Mouse (Mus musculus): ENCODE measurements around the gene Gm11034. TPM values are rescaled to one million over a fixed set of nuclear protein-coding genes. Genes with fewer than 3 reads are reported as not detected.

The Gm11034 gene
- polyA plus RNA-seq, 1 experiment from 2014 or later = not detected

DNA sequence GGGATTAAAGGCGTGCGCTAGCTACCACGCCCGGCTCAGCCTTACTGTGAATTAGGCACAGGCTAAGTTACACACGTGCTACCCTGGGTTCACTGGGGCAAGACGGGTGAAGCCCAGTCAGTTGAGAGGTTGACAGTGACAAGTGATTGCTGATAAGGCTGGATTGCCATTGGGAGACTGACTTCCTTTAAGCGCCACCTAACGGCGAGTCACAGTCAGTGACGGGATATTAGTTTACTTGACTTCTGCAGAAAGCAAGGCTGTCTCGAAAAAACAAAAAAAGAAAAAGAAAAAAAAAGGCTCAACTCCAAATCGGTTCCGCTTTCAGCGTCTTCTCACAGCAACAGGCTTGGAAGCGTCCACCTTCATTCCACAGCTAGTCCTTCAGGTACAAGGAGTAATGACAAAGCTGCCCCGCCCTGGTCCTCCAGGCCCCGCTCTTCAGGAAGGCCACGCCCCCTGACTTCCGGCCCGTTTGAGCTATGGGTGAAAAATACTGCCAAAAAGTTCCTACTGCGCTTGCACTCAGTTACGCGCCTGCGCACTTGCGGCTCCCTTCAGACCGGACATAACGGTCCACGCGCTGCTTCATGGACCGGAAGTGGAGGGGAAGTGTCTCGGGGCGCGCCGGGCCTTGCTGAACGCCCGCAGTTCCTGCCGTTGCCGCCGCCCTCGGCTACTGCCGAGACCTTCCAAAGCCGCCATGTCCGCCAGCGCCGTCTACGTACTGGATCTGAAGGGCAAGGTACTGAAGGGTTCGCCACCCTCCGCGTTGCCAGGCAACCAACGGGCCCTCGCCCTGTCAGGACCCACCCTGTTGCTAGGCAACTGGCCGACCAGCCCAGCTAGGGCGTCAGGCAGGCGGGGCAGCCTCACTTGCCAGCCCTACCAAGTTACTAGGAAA is 26.3 kb upstream of the Gm11034 start, which contains the start of gene Ap1m1:
TSS of gene Ap1m1 (plus strand) at position 520 of the 904 bp plus-strand sequence.
- Histone ChIP-seq H3K27me3 (ENCODE audit: insufficient read depth, poor library complexity, severe bottlenecking) (no peaks in the 10 kb centered on the region), H3K27ac (peak within 1 kb of the TSS; percentile 95), H3K4me1 (peaks cover 17% of the 10 kb centered on the region), H3K9me3 (no peaks in the 10 kb centered on the region), H3K4me3 (peak within 1 kb of the TSS; percentile 83), H3K36me3 (peaks cover 18% of the 10 kb centered on the region)
- peak; percentile 99 for DNase-seq (ENCODE audit: low spot score)
- under 1% methylated on average over 54 of the region's 54 CpGs for WGBS

DNA sequence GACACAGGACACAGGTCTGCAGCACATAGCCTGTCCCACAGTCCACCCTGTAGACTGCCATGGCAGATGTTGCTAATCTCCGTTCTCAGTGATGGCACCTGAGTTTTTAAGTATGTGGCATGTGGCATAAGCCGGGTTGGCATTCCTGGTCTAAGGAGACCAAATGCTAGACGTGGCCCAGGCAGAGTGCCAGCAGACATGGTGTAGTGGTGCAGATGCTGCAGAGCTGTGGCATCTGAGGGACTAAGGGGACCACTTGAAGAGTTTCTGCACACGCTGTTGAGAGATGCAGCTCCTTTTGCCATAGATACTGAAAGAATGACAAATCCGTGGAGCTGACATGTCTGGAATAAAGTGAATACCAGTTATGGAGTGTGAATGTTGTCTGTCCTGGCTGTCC is 9.2 kb upstream of the Gm11034 start:
- Histone ChIP-seq H3K27me3 (ENCODE audit: insufficient read depth, poor library complexity, severe bottlenecking) (no peaks in the 10 kb centered on the region), H3K27ac (no peak overlapping the region), H3K4me1 (peaks cover 14% of the 10 kb centered on the region), H3K4me3 (no peak overlapping the region), H3K36me3 (peaks cover 35% of the 10 kb centered on the region), H3K9me3 (no peaks in the 10 kb centered on the region)
- WGBS = 89% methylated on average over 5 of the region's 5 CpGs
- DNase-seq (ENCODE audit: low spot score) = no peak

DNA sequence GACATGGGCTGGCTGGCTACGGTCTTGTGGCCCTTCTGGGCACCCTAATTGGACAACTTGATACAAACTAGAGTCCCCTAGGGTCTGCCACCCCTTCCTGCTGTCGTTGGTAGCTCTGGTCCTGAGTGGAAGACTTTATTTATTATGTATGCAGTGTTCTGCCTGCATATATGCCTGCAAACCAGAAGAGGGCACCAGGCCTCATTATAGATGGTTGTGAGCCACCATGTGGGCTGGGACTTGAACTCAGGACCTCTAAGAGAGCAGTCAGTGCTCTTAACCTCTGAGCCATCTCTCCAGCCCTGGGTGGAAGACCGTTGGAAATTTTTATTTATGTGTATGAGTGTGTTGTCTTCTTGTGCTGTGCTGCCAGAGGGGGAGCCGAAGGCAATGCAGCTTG is 7.3 kb upstream of the Gm11034 start:
- peaks cover 14% of the 10 kb centered on the region for H3K4me1 ChIP-seq
- H3K27ac ChIP-seq = no peak overlapping the region
- H3K9me3 ChIP-seq = no peaks in the 10 kb centered on the region
- no peak for DNase-seq (ENCODE audit: low spot score)
- peaks cover 35% of the 10 kb centered on the region for H3K36me3 ChIP-seq
- H3K4me3 ChIP-seq = peak overlapping the region; percentile 79
- WGBS = 89% methylated on average over 4 of the region's 4 CpGs
- H3K27me3 ChIP-seq (ENCODE audit: insufficient read depth, poor library complexity, severe bottlenecking) = peaks cover 12% of the 10 kb centered on the region; the same call in 1 of the 2 replicates

DNA sequence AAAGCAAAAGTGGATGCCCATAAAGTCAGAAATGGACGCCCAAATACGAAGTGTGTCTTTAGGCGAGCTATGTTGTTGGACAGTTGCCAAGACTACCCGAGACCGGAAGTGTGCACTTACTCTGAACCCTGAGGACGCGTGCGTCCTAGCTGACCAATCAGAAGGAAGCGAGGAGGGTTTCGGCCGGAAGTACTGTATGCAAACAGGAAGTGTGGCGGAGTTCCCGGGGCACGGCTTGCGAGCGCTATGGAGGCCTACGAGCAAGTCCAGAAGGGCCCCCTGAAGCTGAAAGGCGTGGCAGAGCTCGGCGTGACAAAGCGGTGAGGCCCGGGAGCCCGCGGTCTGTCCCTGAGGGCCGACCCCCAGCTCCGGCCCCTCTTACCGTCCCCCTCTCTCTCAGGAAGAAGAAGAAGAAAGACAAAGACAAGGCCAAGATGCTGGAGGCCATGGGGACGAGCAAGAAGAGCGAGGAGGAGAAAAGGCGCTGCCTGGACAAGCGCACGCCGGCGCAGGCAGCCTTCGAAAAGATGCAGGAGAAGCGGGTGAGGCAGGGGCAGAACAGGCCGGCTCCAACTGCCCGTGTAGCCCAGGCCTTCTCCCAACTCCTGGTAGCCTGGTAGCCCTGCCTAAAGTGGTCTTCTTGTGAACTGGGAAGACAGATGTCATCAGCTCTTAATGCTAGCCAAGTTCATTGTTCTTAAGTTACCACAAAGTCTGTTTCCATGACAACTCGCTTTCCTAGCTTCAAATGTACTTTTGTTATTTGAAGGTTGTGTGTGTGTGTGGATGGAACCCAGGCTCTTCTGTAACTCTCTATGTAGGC is 6.3 kb upstream of the Gm11034 start, which contains the start of gene Fam32a:
TSS of gene Fam32a (plus strand) at position 190 of the 823 bp plus-strand sequence.
- Histone ChIP-seq H3K4me3 (peak within 1 kb of the TSS; percentile 79), H3K27ac (peak within 1 kb of the TSS; percentile 91), H3K9me3 (no peaks in the 10 kb centered on the region), H3K4me1 (peaks cover 14% of the 10 kb centered on the region), H3K27me3 (ENCODE audit: insufficient read depth, poor library complexity, severe bottlenecking) (peaks cover 12% of the 10 kb centered on the region; the same call in 1 of the 2 replicates), H3K36me3 (peaks cover 35% of the 10 kb centered on the region)
- 12% methylated on average over 39 of the region's 39 CpGs for WGBS
- DNase-seq (ENCODE audit: low spot score) = peak; percentile 97

GRCm38 (mm10) chr8:72218781-72219540 is 5.5 kb upstream of the Gm11034 start:
- WGBS = 77% methylated on average over 10 of the region's 10 CpGs
- peak overlapping the region; percentile 91 for H3K27ac ChIP-seq

DNA sequence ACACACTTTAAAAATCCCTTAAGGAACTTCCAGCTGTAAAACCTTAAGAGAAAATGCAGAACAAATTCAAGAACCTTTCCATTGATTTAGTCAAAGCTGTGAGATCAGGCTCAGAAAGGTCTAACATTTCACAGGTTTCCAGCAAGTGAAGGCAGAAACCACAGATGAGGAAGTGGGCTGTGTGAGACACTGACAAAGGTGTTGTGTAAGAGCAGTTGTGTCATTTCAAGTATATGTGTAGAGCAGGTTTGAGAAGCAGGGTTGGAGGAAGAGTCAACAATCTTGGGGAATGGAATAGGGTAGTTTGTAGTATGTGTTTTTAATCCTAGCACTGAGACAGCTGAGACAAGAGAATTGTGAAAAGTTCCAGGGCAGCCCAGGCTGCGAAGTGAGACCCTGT is 2.4 kb upstream of the Gm11034 start:
- no peaks in the 10 kb centered on the region for H3K9me3 ChIP-seq
- peaks cover 7% of the 10 kb centered on the region for H3K4me1 ChIP-seq
- H3K36me3 ChIP-seq = 0 out of 2 replicates have a peak, but pooled peaks cover 3% of the 10 kb centered on the region
- 42% methylated on average over 1 of the region's 1 CpGs for WGBS
- H3K27me3 ChIP-seq (ENCODE audit: insufficient read depth, poor library complexity, severe bottlenecking) = peaks cover 12% of the 10 kb centered on the region; the same call in 1 of the 2 replicates
- no peak overlapping the region for H3K27ac ChIP-seq
- DNase-seq (ENCODE audit: low spot score) = no peak
- H3K4me3 ChIP-seq = no peak overlapping the region

More at GRCm38 (mm10) chr8:72218781-72219540, 5.5 kb upstream of the Gm11034 start:
- Histone ChIP-seq H3K36me3 (peaks cover 32% of the 10 kb centered on the region), H3K27me3 (ENCODE audit: insufficient read depth, poor library complexity, severe bottlenecking) (peaks cover 12% of the 10 kb centered on the region; the same call in 1 of the 2 replicates), H3K9me3 (no peaks in the 10 kb centered on the region), H3K4me1 (peaks cover 14% of the 10 kb centered on the region), H3K4me3 (peak overlapping the region; percentile 79)
- DNase-seq (ENCODE audit: low spot score) = no peak

GRCm38 (mm10) chr8:72215060-72215459 is 1.6 kb upstream of the Gm11034 start:
- H3K9me3 ChIP-seq = no peaks in the 10 kb centered on the region
- H3K4me3 ChIP-seq = no peak overlapping the region
- peaks cover 12% of the 10 kb centered on the region; the same call in 1 of the 2 replicates for H3K27me3 ChIP-seq (ENCODE audit: insufficient read depth, poor library complexity, severe bottlenecking)
- no peaks in the 10 kb centered on the region for H3K4me1 ChIP-seq
- H3K36me3 ChIP-seq = no peaks in the 10 kb centered on the region
- no peak overlapping the region for H3K27ac ChIP-seq
- DNase-seq (ENCODE audit: low spot score) = no peak
- 30% methylated on average over 2 of the region's 2 CpGs for WGBS

GRCm38 (mm10) chr8:72212751-72213150 is 685 bp downstream of the Gm11034 start, which contains the start of gene Cib3:
Gene Cib3, minus strand, starts transcription at chr8:72212837.
- 62% methylated on average over 4 of the region's 4 CpGs for WGBS
- no peak for DNase-seq (ENCODE audit: low spot score)

DNA sequence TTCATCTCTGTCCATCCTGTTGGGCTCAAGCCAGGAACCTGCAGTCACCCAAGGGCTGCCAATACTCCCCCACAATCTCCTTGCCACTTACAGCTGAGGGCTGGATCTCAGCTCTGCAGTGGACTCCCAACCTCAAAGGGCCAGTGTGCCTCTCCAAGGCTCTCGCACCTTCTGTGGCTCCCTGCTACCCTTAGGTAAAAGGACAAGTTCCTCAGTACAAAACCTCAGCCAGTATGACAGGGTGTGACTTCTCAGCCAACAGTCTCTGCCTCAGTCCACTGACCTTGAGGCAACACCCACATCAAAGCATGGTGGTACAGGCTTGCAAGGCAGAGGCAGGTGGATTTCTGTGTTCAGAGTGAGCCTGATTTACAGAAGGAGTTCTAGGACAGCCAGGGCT is 1.6 kb downstream of the Gm11034 start:
- no peaks in the 10 kb centered on the region for H3K4me1 ChIP-seq
- H3K9me3 ChIP-seq = no peaks in the 10 kb centered on the region
- H3K27ac ChIP-seq = no peak overlapping the region
- no peak overlapping the region for H3K4me3 ChIP-seq
- no peaks in the 10 kb centered on the region for H3K36me3 ChIP-seq
- no peak for DNase-seq (ENCODE audit: low spot score)
- peaks cover 11% of the 10 kb centered on the region; the same call in 1 of the 2 replicates for H3K27me3 ChIP-seq (ENCODE audit: insufficient read depth, poor library complexity, severe bottlenecking)
- 76% methylated on average over 1 of the region's 1 CpGs for WGBS

More at GRCm38 (mm10) chr8:72212751-72213150, 685 bp downstream of the Gm11034 start, which contains the start of gene Cib3:
- Histone ChIP-seq H3K36me3 (no peaks in the 10 kb centered on the region), H3K4me3 (no peak within 1 kb of the TSS), H3K4me1 (no peaks in the 10 kb centered on the region), H3K27me3 (ENCODE audit: insufficient read depth, poor library complexity, severe bottlenecking) (peaks cover 12% of the 10 kb centered on the region; the same call in 1 of the 2 replicates), H3K9me3 (no peaks in the 10 kb centered on the region), H3K27ac (no peak within 1 kb of the TSS)

GRCm38 (mm10) chr8:72210710-72211109 is 2.7 kb downstream of the Gm11034 start:
- no peaks in the 10 kb centered on the region for H3K36me3 ChIP-seq
- H3K4me3 ChIP-seq = no peak overlapping the region
- no peak overlapping the region for H3K27ac ChIP-seq
- H3K9me3 ChIP-seq = no peaks in the 10 kb centered on the region
- no peak for DNase-seq (ENCODE audit: low spot score)
- WGBS = 58% methylated on average over 2 of the region's 2 CpGs
- H3K27me3 ChIP-seq (ENCODE audit: insufficient read depth, poor library complexity, severe bottlenecking) = peaks cover under 1% of the 10 kb centered on the region; the same call in 1 of the 2 replicates
- H3K4me1 ChIP-seq = no peaks in the 10 kb centered on the region

GRCm38 (mm10) chr8:72210222-72210621 is 3.2 kb downstream of the Gm11034 start:
- 72% methylated on average over 4 of the region's 4 CpGs for WGBS
- no peak overlapping the region for H3K27ac ChIP-seq
- no peaks in the 10 kb centered on the region for H3K9me3 ChIP-seq
- no peak for DNase-seq (ENCODE audit: low spot score)
- no peaks in the 10 kb centered on the region for H3K36me3 ChIP-seq
- no peaks in the 10 kb centered on the region for H3K4me1 ChIP-seq
- H3K27me3 ChIP-seq (ENCODE audit: insufficient read depth, poor library complexity, severe bottlenecking) = no peaks in the 10 kb centered on the region
- H3K4me3 ChIP-seq = no peak overlapping the region

DNA sequence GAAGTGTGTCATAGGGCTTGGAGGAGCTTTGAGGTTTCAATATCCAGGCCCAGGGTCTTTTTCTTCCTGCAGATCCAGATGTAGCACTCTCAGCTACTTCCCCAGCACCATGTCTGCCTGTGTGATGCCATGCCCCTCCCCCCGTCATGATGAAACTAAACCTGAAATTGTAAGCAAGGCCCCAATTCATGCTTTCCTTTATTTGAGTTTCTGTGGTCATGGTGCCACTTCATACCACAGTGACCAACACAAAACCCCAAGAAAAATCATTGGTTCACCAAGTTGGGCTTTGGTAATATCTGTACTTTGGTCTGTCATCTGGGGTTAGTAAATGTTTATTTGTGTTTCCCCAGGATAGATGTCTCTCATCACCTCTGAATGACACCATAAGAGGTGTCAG is 4.9 kb downstream of the Gm11034 start:
- 59% methylated on average over 1 of the region's 1 CpGs for WGBS
- no peaks in the 10 kb centered on the region for H3K27me3 ChIP-seq (ENCODE audit: insufficient read depth, poor library complexity, severe bottlenecking)
- H3K36me3 ChIP-seq = no peaks in the 10 kb centered on the region
- no peak for DNase-seq (ENCODE audit: low spot score)
- H3K27ac ChIP-seq = no peak overlapping the region
- H3K4me3 ChIP-seq = no peak overlapping the region
- H3K9me3 ChIP-seq = peaks cover 7% of the 10 kb centered on the region; the same call in 1 of the 2 replicates
- H3K4me1 ChIP-seq = no peaks in the 10 kb centered on the region
